Mouse (Mus musculus) CH12.LX (cell line): ENCODE data around the gene Bsg. TPM values are rescaled to one million over a fixed set of nuclear protein-coding genes. Genes with fewer than 3 reads are reported as not detected.

ENCODE experiments used
- DNase-seq: peaks from one replicate; pipeline ENCODE4 v3.0.0-alpha.2; 2013; ENCODE audit errors: extremely low read depth
- H3K27ac ChIP-seq: 2 replicates; pipeline ENCODE4 v1.5.1; 2012; ENCODE audit warnings: low read depth, mild to moderate bottlenecking, control low read depth, moderate library complexity; ENCODE audit not compliant: insufficient read depth
- H3K27me3 ChIP-seq: replicated peaks from 2 replicates; pipeline ENCODE3; 2012; ENCODE audit warnings: inconsistent platforms
- H3K36me3 ChIP-seq, 2 experiments: replicated peaks in 1 of 2; 2 replicates each; pipeline versions ENCODE3 to v1.6.1; 2012; ENCODE audit warnings: inconsistent platforms in 1 of 2, low read length in 1 of 2, mild to moderate bottlenecking in 1 of 2, mixed read lengths in 1 of 2, moderate library complexity in 1 of 2; ENCODE audit not compliant: control insufficient read depth in 1 of 2, insufficient read depth in 1 of 2
- H3K4me1 ChIP-seq, 2 experiments: 2 replicates each; pipeline ENCODE4 v1.6.1; 2012; ENCODE audit warnings: inconsistent platforms in 1 of 2, moderate library complexity in 1 of 2; ENCODE audit not compliant: insufficient read depth in 2 of 2, control insufficient read depth in 1 of 2
- H3K4me2 ChIP-seq: 2 replicates; pipeline ENCODE4 v1.6.1; 2012; ENCODE audit warnings: low read depth, mild to moderate bottlenecking, control low read depth; ENCODE audit not compliant: poor library complexity, insufficient read depth, severe bottlenecking
- H3K4me3 ChIP-seq, 3 experiments: fragments of 150-350 bp in 1 of 3; sonication (generic) in 1 of 3; replicated peaks in 1 of 3; 2 replicates each; pipeline versions ENCODE3 to v1.5.1; 2011 to 2012; ENCODE audit warnings: low read depth in 2 of 3, low read length in 2 of 3, mild to moderate bottlenecking in 2 of 3, moderate library complexity in 2 of 3, control low read depth in 1 of 3, improper control_type of control experiment in 1 of 3, inconsistent platforms in 1 of 3, mixed read lengths in 1 of 3; ENCODE audit not compliant: poor library complexity in 1 of 3
- H3K79me2 ChIP-seq: replicated peaks from 2 replicates; pipeline ENCODE4 v1.6.1; 2012; ENCODE audit warnings: mild to moderate bottlenecking, moderate library complexity; ENCODE audit not compliant: control insufficient read depth, poor library complexity, insufficient read depth, severe bottlenecking; ENCODE audit errors: extremely low read depth
- H3K9ac ChIP-seq: 2 replicates; pipeline ENCODE4 v1.6.1; 2012; ENCODE audit warnings: low read depth, mild to moderate bottlenecking, control low read depth, moderate library complexity; ENCODE audit not compliant: insufficient read depth
- H3K9me3 ChIP-seq: replicated peaks from 2 replicates; pipeline ENCODE3; 2012; ENCODE audit warnings: low read length, inconsistent platforms, mixed read lengths
- BHLHE40 ChIP-seq: IDR thresholded peaks from 2 replicates; pipeline ENCODE4 v1.6.1; 2011; ENCODE audit warnings: mild to moderate bottlenecking, low read depth, low read length, improper control_type of control experiment
- CHD2 ChIP-seq: IDR thresholded peaks from 2 replicates; pipeline ENCODE4 v1.6.1; 2011; ENCODE audit warnings: low read length, improper control_type of control experiment
- CTCF ChIP-seq, 2 experiments: IDR thresholded peaks in 1 of 2; conservative IDR thresholded peaks in 1 of 2; 2 replicates each; pipeline ENCODE4 v1.5.1; 2011 to 2012; ENCODE audit warnings: low read depth in 2 of 2, low read length in 2 of 2, improper control_type of control experiment in 1 of 2, inconsistent platforms in 1 of 2, mild to moderate bottlenecking in 1 of 2, moderate library complexity in 1 of 2
- ELF1 ChIP-seq: IDR thresholded peaks from 2 replicates; pipeline ENCODE4 v1.6.1; 2014; ENCODE audit warnings: low read depth, mild to moderate bottlenecking, inconsistent platforms, low read length, improper control_type of control experiment
- EP300 ChIP-seq: IDR thresholded peaks from 2 replicates; pipeline ENCODE4 v1.6.1; 2011; ENCODE audit warnings: low read length, improper control_type of control experiment
- JUN ChIP-seq: IDR thresholded peaks from 2 replicates; pipeline ENCODE4 v1.6.1; 2011; ENCODE audit warnings: low read depth, mild to moderate bottlenecking, low read length, improper control_type of control experiment, moderate library complexity; ENCODE audit not compliant: insufficient read depth
- MAZ ChIP-seq: IDR thresholded peaks from 2 replicates; pipeline ENCODE4 v1.6.1; 2012; ENCODE audit warnings: low read depth, mild to moderate bottlenecking, inconsistent platforms, low read length, improper control_type of control experiment, moderate library complexity
- MYC ChIP-seq: IDR thresholded peaks from 2 replicates; pipeline ENCODE4 v1.6.1; 2011; ENCODE audit warnings: low read depth, mild to moderate bottlenecking, improper control_type of control experiment, low read length
- PAX5 ChIP-seq: IDR thresholded peaks from 2 replicates; pipeline ENCODE4 v1.6.1; 2012; ENCODE audit warnings: low read length, inconsistent platforms, mixed read lengths
- POLR2AphosphoS2 ChIP-seq: IDR thresholded peaks from 2 replicates; pipeline ENCODE4 v1.6.1; 2011; ENCODE audit warnings: low read depth, low read length, improper control_type of control experiment
- SMC3 ChIP-seq: IDR thresholded peaks from 2 replicates; pipeline ENCODE4 v1.6.1; 2011; ENCODE audit warnings: low read depth, low read length, improper control_type of control experiment
- TBP ChIP-seq: conservative IDR thresholded peaks from 2 replicates; pipeline ENCODE4 v1.6.1; 2011; ENCODE audit warnings: low read depth, low read length, improper control_type of control experiment
- USF1 ChIP-seq: IDR thresholded peaks from 2 replicates; pipeline ENCODE4 v1.6.1; 2014; ENCODE audit warnings: low read depth, mild to moderate bottlenecking, inconsistent platforms, low read length, improper control_type of control experiment
- USF2 ChIP-seq: conservative IDR thresholded peaks from 2 replicates; pipeline ENCODE4 v1.6.1; 2011; ENCODE audit warnings: low read depth, low read length, improper control_type of control experiment
- ZC3H11A ChIP-seq: IDR thresholded peaks from 2 replicates; pipeline ENCODE4 v1.6.1; 2012; ENCODE audit warnings: low read depth, mild to moderate bottlenecking, inconsistent platforms, low read length, improper control_type of control experiment
- ZKSCAN1 ChIP-seq: IDR thresholded peaks from 2 replicates; pipeline ENCODE4 v1.6.1; 2012; ENCODE audit warnings: low read depth, inconsistent platforms, low read length, improper control_type of control experiment, borderline replicate concordance
- dilution Hi-C: fragments of 300-500 bp; cut with MboI; formaldehyde crosslinking; loops from 2 replicates; pipeline ENCODE4 v1.14.3; 2020; ENCODE audit warnings: low sequenced_read_pairs; ENCODE audit not compliant: extremely low pct_unique_long_range_greater_than_20kb, extremely low pct_ligation_motif_present
- in situ Hi-C: fragments of 300-500 bp; cut with MboI; formaldehyde crosslinking; loops from 3 replicates; pipeline ENCODE4 v1.14.3; 2019; ENCODE audit warnings: low sequenced_read_pairs, low pct_ligation_motif_present, low pct_unique_long_range_greater_than_20kb, mixed read lengths
- polyA plus RNA-seq: library from polyadenylated mRNA; unstranded; fragments of >175 nt; gene quantifications from 2 replicates; pipeline ENCODE4 v1.2.1, GENCODE M21; 2012; ENCODE audit warnings: low read depth; ENCODE audit not compliant: insufficient read length
- total RNA-seq, 2 experiments: library from RNA; depleted of rRNA; stranded (reverse); fragments of 300-350 nt in 1 of 2; fragments of >200 nt in 1 of 2; gene quantifications; 2 replicates each; pipeline ENCODE4 v1.2.3; 2012 to 2014

Gene Bsg
- total and polyA plus RNA-seq, 3 experiments = 360 to 710 (median 421) TPM

- no peak overlapping the region for H3K9ac ChIP-seq
- H3K4me3 ChIP-seq = no peak overlapping the region
- no peak overlapping the region for H3K27ac ChIP-seq
- no peaks in the 10 kb centered on the region for H3K79me2 ChIP-seq
- TF ChIP-seq MAZ = no peak
- no peak for TF ChIP-seq JUN
- no peak for TF ChIP-seq EP300
- TF ChIP-seq USF1 = no peak
- no peak for TF ChIP-seq ELF1
- TF ChIP-seq MYC = no peak
- TF ChIP-seq SMC3 = no peak
- TF ChIP-seq BHLHE40 = no peak
- TF ChIP-seq PAX5 = no peak
- TF ChIP-seq USF2 = no peak
- H3K27me3 ChIP-seq = no peaks in the 10 kb centered on the region
- peaks cover 6% of the 10 kb centered on the region for H3K9me3 ChIP-seq
- no peak for DNase-seq
- in situ Hi-C loops (no loop called here), dilution Hi-C loops (no loop called here)
- H3K4me2 ChIP-seq = no peak overlapping the region
- H3K36me3 ChIP-seq = peaks cover 0 to 9% of the 10 kb centered on the region in 2 experiments
- peaks cover 0 to 3% of the 10 kb centered on the region in 2 experiments; a peak in 1 of 4 replicates for H3K4me1 ChIP-seq
Observed at GRCm38 (mm10) chr10:79696129-79696651, 8.1 kb upstream of the Bsg start.

- DNase-seq = no peak
- H3K27me3 ChIP-seq = no peaks in the 10 kb centered on the region
- H3K79me2 ChIP-seq = no peaks in the 10 kb centered on the region
- H3K4me3 ChIP-seq = no peak overlapping the region
- H3K4me1 ChIP-seq = peaks cover 0 to 3% of the 10 kb centered on the region in 2 experiments; a peak in 1 of 4 replicates
- no peaks in the 10 kb centered on the region for H3K9me3 ChIP-seq
- H3K36me3 ChIP-seq = peaks cover 0 to 2% of the 10 kb centered on the region in 2 experiments
- dilution Hi-C loops = no loop called here
- H3K27ac ChIP-seq = no peak overlapping the region
- H3K9ac ChIP-seq = no peak overlapping the region
- TF ChIP-seq ZC3H11A (no peak), TBP (no peak), ZKSCAN1 (no peak), POLR2AphosphoS2 (no peak), USF1 (no peak), BHLHE40 (no peak), CTCF (conservative IDR thresholded peaks at IDR 0.05 in 1 of 2, IDR thresholded peaks at IDR 0.05 in 1 of 2; ENCODE audit: low read depth in 2 of 2, low read length in 2 of 2) (no peak), MAZ (no peak), CHD2 (no peak)
- TF ChIP-seq, all 38 proteins: peak for 0
- no peak overlapping the region for H3K4me2 ChIP-seq
- in situ Hi-C loops = no loop called here
Observed at GRCm38 (mm10) chr10:79697916-79698315, 6.4 kb upstream of the Bsg start.
